Mouse (Mus musculus) urinary bladder, postnatal 14 days (tissue): ENCODE measurements around the gene Irf5.
"Not testable (repeated sequence)": the region's sequence is repeated elsewhere in the genome, so short reads cannot be mapped to it uniquely, and the experiment has no call there.

ENCODE experiments used
- DNase-seq: peaks from one replicate; pipeline ENCODE4 v3.0.0; 2021; ENCODE audit warnings: low spot score

The Irf5 gene

DNA sequence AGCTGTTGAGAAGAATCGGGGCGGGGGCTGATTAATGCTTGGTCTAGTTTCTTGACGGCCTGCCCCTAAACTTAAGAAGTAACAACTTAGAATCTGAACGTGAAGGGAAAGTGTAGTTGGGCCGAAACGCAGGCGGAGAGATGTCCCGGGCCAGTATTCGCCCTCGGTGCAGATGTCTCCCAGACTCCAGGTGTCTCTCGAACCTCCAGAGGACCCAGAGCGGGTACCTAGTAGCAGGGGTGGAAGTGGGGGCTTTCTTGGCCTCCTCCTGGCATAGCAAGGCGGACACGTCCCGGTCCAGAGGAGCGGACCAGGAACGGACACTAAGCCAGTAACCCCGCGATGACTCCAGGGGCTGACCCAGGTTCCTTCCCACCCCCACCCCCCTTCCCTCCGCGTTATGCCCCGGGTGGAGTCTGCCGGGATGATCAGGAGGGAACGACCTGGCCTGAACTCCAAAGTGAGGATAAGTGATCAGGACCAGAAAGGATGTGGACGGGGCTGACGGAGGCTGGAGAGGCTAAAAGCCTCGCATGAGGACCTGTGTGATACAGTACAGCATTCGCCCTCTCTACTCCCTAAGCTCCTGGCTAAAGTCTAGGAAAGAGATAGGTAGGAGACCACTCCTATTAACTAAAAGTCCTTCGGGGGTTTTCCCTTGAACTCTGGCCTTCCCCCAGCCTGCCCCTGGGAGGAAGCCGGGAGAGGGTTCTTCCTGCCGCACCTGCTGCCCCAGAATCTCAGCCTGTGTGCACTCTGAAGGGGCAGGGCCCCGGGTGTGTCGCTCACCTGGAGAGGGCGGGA, 1.1 kb downstream of the Irf5 start:
- DNase-seq: peak; percentile 30

DNA sequence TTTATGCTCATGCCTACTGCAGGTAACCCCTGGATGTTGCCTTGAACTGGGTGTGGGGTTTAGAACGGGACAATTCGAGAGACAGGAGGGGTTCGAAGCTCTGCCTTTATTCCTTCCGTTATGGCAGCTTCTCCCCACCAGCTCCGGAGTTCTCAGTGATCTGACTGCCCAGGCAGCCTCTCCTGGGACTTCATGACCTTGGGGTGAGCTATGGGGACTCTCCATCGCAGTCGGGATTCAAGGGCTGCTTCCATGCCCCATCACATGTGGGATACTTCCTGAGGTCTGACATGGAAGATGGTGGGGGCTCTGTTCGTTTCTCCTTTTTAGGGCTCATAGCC, 1.7 kb downstream of the Irf5 start:
- DNase-seq: no peak

DNA sequence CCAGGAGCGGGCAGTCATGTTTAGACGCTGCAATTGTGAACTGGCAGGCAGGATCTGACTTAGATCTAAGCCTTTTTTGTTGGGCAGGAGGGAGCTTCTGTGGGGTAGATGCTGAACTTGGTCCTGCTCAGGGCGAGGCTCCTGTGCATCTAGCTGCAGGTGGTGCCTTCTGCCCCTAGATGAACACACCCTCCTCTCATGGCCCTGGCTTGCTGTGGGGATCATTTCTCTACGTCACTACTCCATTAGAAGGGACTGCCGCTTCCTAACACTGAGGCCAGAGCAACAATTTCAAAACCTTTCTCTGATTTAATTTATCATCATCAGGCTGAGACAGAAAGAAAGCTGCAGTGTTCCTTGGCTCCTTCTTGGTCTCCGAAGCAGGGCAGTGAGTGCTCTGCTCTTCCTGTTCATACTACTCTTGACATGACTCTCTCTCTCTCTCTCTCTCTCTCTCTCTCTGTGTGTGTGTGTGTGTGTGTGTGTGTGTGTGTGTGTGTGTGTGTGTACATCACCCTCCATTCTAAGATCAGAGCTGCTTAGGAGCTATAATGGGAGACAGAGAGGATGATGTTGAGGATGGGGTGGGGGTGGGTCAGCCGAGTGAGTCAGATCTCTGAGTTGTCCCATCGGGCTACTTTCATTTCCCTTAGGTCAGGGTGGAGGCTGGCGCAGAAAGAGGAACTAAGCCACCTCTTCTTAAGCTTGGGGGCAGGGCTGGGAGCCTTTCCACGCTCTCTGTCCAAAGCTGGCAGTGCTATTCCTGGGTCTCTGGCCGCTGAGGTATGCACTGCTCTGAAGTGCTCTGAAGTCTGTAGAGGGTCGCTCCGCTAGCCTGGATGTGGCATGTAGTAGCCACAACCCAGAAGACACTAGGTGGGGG, 2.4 kb downstream of the Irf5 start:
- no peak for DNase-seq

DNA sequence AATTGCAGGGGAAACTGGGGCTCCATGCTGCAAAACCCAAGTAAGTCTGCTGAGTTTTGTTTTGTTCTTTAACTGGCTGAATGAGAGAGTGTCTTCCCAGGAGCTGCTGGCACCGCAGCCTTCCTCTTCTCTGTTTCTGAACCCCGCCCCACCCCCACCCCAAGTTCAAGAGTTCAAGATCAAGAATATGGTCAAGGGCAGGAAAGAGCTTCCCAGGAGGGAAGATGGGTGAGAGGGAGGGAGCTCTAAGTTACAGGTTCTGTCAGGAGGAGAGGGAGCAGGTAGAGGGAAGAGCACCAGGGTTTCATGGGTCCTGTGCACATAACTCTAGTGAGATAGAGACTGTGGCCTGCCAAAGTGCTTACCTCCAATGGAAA, 3.0 kb downstream of the Irf5 start:
- DNase-seq: no peak

DNA sequence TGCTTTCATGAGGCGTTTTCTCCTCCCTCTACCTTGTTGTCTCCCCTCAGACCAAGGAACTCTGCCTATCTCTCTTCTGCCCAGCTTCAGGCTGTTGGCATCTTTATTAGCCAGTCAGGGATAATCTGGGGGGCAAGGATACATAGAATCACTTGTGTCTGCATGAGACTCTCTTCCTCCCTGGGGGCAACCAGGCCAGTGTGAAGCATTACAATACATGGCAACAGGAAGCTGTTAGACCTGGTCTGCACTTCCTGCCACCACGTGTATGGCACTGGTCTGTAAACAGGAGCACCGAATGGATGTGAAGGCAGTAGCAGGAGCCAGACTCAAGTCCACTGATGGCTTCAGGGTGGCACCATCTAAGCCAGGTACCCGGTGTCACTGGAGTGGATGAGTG, 3.6 kb downstream of the Irf5 start:
- DNase-seq: no peak

DNA sequence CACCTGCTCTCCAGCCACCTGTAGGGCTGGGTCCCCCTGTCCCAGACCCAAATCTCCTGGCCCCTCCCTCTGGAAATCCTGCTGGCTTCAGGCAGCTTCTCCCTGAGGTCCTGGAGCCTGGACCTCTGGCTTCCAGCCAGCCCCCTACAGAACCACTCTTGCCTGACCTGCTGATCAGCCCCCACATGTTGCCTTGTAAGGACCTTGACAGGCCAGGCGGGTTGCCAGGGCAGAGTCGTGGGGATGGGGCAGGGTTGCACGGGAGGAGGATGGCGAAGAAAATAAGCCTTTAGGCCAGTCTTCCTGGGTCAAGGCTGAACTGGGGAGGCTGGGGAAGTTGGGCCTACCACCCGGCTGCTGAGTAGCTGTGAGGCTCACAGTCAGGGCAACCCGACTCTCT, 8.9 kb downstream of the Irf5 start:
- DNase-seq: peak; percentile 44

DNA sequence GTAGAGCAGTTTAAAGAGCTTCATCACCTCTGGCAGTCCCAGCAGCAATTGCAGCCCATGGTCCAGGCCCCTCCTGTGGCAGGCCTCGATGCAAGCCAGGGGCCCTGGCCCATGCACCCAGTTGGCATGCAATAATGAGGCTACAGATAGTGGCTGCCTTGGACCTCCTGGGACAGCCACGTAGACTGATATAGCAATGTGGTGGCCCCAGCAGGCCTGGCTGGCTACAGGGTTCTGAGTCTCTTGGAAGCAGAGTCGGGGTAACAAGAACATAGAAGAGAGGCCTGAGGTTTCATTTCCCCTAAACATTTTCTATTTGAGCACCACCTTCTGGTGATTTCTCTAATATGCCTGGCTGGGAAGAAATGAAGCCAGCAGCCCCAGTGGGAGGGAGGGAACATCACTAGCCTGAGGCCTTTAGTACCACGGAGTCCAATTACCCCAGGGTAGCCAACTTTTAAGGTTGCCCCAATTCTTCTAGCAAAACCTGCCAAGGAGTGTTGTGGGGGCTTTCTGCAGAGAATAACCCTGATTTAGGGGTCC, 10.3 kb downstream of the Irf5 start:
- no peak for DNase-seq

DNA sequence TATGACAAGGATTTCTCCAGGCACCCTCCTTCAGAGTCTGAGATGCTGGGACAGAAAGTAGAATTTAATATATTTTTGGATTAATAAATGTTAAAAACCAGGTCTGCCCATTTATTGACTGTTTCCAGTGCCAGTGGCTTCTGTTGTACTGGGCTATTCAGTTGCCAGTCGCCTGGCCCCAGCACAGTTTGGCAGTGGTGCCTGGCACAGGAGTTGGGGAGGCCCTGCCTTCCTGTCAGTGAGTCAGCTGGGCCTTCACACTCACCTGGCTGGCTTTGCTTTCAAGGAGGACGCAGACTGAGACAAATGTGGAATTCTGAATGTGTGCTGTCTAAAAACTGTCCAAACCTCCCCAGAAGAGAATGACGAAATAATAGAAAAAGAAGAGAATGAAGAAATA, 10.8 kb downstream of the Irf5 start:
- DNase-seq: peak; percentile 29

DNA sequence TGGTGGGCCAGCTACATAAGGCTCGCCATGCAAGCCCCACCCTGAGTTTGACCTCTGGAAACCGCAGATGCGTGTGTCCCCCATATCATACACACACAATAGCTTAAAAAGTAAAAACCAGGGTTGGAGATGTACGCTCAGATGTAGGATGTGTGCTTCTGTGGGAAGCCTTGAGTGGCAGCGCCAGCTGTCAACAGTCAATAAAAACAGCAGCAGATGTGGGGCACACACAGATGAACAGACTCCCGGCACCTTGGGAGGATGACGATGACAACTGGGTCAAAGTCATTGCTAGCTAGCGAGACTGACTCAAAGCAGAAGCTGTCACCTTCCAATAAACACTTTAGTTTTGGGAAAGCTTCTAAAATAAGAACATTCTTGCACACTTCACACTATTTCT, 13.1 kb downstream of the Irf5 start:
- no peak for DNase-seq

DNA sequence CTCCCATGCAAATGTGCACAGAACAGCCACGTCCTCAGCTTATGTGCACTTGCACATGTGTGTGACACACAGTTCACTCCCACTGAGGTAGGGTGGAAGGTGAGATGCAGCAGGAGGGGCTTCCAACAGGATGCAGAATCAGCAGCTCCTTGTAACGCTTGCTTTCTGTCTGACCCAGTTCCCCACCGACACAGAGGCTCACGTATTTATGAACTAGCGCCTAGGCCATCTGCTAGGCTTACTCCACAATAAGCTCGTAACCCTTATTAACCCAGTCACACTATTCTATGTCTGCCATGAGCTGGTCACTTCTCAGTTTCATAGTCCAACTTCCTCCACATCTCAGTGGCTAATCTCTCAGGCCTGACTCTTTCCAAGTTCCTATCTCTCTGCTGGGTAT, 13.8 kb downstream of the Irf5 start:
- DNase-seq: no peak

DNA sequence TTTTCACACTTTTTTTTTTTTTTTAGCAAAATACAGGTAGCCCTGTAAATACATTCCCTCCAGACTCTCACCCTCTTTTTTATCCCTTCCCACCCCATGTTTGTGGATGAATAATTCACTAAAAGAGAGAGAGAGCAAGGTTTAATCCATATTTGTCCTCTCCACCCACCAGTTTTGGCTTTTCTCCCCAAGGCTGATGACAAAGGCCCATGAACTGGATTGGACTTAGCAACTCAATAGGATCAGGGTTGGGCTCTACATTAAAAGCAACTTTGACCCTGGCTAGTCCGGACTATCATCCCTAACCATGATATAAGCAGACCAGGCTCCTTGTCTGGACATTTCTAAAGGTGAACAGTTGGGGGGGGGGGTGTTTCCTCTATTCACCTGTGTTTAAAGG, 14.5 kb downstream of the Irf5 start:
- no peak for DNase-seq

DNA sequence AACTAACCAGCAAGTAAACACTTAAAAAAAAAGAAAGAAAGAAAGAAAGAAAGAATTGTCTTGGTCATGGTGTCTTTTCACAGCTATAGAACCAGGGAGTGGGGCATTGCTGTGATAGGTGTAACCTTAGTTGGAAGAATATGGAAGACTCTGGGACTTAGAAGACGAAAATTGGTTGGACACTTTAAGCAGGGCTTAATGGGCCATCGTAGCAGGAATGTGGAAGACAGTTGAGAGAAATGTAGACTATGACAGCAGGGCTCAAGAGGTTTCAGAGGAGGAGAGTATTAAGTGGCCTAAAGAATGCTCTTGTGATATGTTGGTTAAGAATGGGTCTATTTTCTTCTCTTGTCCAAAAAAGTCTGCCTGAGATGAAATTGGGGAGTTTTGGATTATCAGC, 19.2 kb downstream of the Irf5 start:
- DNase-seq: no peak

DNA sequence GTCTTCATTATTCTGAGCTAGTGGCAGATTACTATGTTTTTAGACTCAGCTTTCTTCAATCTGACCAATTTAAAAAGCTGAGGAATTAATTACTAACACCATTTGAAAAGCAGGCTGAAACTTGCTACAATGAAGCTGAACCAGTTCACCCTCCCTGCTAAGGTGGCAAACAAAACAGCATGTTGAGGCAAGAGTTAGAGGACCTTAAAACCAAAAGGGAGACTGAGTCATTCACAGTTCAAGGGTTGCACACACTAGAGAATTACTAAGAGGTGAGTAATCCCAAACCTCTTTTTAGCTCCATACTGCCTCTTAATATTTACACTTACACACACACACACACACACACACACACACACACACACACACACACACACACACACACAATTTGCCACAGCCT, 21.2 kb downstream of the Irf5 start:
- DNase-seq: no peak

DNA sequence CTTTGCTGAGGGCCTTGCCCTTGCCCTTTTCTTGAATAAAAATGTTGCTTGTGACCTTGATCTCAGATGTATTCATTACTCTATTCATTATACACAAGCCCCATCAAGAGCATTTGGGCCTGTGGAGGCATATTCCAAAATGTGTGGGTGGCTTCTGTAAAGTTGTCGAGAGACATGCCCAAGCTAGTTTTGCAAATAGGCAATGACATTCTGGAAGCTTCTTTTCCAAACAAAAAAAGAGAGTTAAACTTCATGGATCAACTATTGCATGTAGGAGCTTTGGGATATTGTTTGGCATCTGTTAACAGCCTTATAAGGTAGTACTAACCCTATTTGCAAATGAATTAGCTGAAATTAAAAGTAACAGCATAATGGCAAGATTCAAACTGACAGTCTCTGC, 21.7 kb downstream of the Irf5 start:
- DNase-seq: no peak

DNA sequence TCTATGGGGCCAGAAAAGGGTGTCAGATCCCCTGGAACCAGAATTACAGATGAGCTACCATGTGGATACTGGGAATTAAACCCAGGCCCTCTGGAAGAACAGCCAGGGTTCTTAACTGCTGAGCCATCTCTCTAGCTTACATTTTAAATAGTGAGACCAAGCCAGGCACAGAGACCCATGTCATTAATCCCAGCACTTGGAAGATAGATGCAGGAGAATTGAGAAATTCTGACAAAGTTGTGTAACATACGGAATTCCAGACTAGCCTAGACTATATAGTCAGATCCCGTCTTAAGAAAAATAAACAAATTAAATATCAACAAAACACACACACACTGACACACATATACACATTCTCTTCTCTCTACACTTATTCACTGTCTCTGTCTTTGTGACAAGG, 26.1 kb downstream of the Irf5 start:
- no peak for DNase-seq

DNA sequence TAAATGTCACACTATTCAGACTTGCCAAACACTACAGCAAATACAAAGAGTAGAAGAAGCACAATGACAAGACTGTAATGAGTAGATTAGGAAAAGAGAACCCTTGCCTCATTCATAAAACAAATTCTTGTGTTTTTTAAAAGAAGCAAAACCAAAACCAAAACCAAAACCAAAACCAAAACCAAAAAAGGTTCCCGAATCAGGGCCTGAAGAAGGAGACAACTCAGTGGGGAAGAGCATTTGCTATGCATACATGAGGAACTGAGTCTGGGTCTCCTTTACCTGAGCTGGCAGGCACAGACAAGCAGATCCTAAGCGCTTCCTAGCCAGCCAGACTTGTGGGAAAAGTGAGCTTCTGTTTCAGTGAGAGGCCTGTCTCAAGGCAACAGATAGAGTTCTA, 30.7 kb downstream of the Irf5 start:
- DNase-seq: no peak

DNA sequence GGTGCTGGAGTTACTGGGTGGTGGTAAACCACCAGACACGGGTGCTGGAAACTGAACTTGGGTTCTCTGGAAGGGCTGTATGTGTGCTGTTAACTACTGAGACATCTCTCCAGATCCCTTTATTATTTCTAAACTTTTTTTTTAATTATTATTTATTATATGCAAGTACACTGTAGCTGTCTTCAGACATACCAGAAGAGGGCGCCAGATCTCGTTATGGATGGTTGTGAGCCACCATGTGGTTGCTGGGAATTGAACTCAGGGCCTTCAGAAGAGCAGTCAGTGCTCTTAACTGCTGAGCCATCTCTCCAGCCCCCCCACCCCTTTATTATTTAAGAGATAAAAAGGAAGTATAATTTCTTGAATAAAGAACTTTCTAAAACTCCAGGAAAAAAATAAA, 50.0 kb downstream of the Irf5 start:
- not testable (repeated sequence) for DNase-seq

DNA sequence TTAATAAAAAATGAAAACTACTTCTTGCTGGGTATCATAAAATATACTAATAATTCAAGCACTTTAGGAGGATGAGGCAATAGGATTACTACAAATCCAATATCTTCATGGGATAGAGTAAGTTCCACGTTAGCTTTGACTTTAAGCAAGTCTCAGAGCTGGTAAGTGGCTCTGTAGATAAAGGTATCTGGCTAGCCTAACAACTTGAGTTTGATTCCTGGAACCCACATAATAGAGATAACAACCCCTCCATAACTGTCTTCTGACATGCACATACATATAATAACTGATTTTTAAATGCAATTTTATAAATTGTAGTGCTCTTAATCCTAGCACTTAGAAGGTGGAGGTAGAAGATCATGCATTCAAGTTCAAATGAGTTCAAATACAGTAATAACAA, 54.3 kb downstream of the Irf5 start:
- no peak for DNase-seq

DNA sequence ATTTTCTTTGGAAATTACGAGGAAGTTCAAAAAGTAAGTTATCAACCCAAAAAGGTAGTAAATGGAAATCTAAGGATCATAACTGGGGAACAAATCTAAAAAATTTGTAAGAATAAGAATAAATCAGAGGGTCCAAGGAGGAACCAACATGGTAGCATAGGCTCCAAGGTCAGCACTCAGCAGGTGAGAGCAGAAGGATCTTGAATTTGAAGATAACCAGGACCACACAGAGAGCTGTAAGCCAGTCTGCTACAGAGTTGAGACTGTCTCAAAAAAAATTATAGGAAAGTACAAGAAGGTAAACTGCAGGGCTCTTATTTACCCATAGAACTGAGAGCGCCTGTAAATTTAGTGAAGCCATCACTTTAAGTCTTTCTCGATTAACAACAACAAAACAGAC, 54.8 kb downstream of the Irf5 start:
- DNase-seq: no peak
